Mouse (Mus musculus): Measurements from ENCODE around the gene Rpl21. TPM values are rescaled to one million over a fixed set of nuclear protein-coding genes. Genes with fewer than 3 reads are reported as not detected.

Gene Rpl21
- 381 and 420 TPM in 2 replicates for polyA plus RNA-seq (2012; rRNA removed)

- TF ChIP-seq CTCF (IDR thresholded peaks at IDR 0.05; ENCODE audit: extremely low read depth, insufficient read depth, low read length) (no peak), POLR2A (IDR thresholded peaks at IDR 0.05; ENCODE audit: extremely low read depth, insufficient read depth, low read length) (peak; percentile 98)
- no peaks in the 10 kb centered on the region for H3K4me1 ChIP-seq (ENCODE audit: control insufficient read depth, insufficient read depth, low read length)
- H3K4me3 ChIP-seq (ENCODE audit: insufficient read depth, low read length) = peak within 1 kb of the TSS; percentile 70
- H3K27ac ChIP-seq (ENCODE audit: insufficient read depth, low read length) = peak within 1 kb of the TSS; percentile 94
These were observed at the start of gene Rpl21 for GRCm38 (mm10) chr5:146832769-146833448. Rpl21 (plus strand) TSS chr5:146832890.

- Histone ChIP-seq H3K4me3 (ENCODE audit: insufficient read depth, low read length) (no peak overlapping the region), H3K4me1 (ENCODE audit: control insufficient read depth, insufficient read depth, low read length) (peaks cover 10% of the 10 kb centered on the region), H3K27ac (ENCODE audit: insufficient read depth, low read length) (no peak overlapping the region)
- TF ChIP-seq CTCF (IDR thresholded peaks at IDR 0.05; ENCODE audit: extremely low read depth, insufficient read depth, low read length) (no peak), POLR2A (IDR thresholded peaks at IDR 0.05; ENCODE audit: extremely low read depth, insufficient read depth, low read length) (no peak)
These were observed 49.4 kb upstream of the Rpl21 start for GRCm38 (mm10) chr5:146783300-146783699.

GRCm38 (mm10) chr5:146783891-146784290 lies 48.8 kb upstream of the Rpl21 start:
- no peak overlapping the region for H3K27ac ChIP-seq (ENCODE audit: insufficient read depth, low read length)
- no peak overlapping the region for H3K4me3 ChIP-seq (ENCODE audit: insufficient read depth, low read length)
- TF ChIP-seq POLR2A (IDR thresholded peaks at IDR 0.05; ENCODE audit: extremely low read depth, insufficient read depth, low read length) = no peak
- TF ChIP-seq CTCF (IDR thresholded peaks at IDR 0.05; ENCODE audit: extremely low read depth, insufficient read depth, low read length) = no peak
- H3K4me1 ChIP-seq (ENCODE audit: control insufficient read depth, insufficient read depth, low read length) = peaks cover 10% of the 10 kb centered on the region

GRCm38 (mm10) chr5:146786123-146786522 lies 46.6 kb upstream of the Rpl21 start:
- Histone ChIP-seq H3K4me3 (ENCODE audit: insufficient read depth, low read length) (no peak overlapping the region), H3K27ac (ENCODE audit: insufficient read depth, low read length) (no peak overlapping the region), H3K4me1 (ENCODE audit: control insufficient read depth, insufficient read depth, low read length) (peaks cover 16% of the 10 kb centered on the region)
- TF ChIP-seq POLR2A (IDR thresholded peaks at IDR 0.05; ENCODE audit: extremely low read depth, insufficient read depth, low read length) (no peak), CTCF (IDR thresholded peaks at IDR 0.05; ENCODE audit: extremely low read depth, insufficient read depth, low read length) (no peak)

- Histone ChIP-seq H3K4me3 (ENCODE audit: insufficient read depth, low read length) (no peak overlapping the region), H3K27ac (ENCODE audit: insufficient read depth, low read length) (no peak overlapping the region), H3K4me1 (ENCODE audit: control insufficient read depth, insufficient read depth, low read length) (peaks cover 14% of the 10 kb centered on the region; the same call in 1 of the 2 replicates)
- TF ChIP-seq CTCF (IDR thresholded peaks at IDR 0.05; ENCODE audit: extremely low read depth, insufficient read depth, low read length) (no peak), POLR2A (IDR thresholded peaks at IDR 0.05; ENCODE audit: extremely low read depth, insufficient read depth, low read length) (no peak)
These were observed 43.3 kb upstream of the Rpl21 start for GRCm38 (mm10) chr5:146789413-146789812.

GRCm38 (mm10) chr5:146790944-146791343 lies 41.7 kb upstream of the Rpl21 start:
- Histone ChIP-seq H3K4me1 (ENCODE audit: control insufficient read depth, insufficient read depth, low read length) (peaks cover 14% of the 10 kb centered on the region; the same call in 1 of the 2 replicates), H3K27ac (ENCODE audit: insufficient read depth, low read length) (no peak overlapping the region), H3K4me3 (ENCODE audit: insufficient read depth, low read length) (no peak overlapping the region)
- TF ChIP-seq POLR2A (IDR thresholded peaks at IDR 0.05; ENCODE audit: extremely low read depth, insufficient read depth, low read length) = no peak
- no peak for TF ChIP-seq CTCF (IDR thresholded peaks at IDR 0.05; ENCODE audit: extremely low read depth, insufficient read depth, low read length)

- Histone ChIP-seq H3K27ac (ENCODE audit: insufficient read depth, low read length) (no peak overlapping the region), H3K4me3 (ENCODE audit: insufficient read depth, low read length) (no peak overlapping the region), H3K4me1 (ENCODE audit: control insufficient read depth, insufficient read depth, low read length) (peaks cover 14% of the 10 kb centered on the region; the same call in 1 of the 2 replicates)
- TF ChIP-seq CTCF (IDR thresholded peaks at IDR 0.05; ENCODE audit: extremely low read depth, insufficient read depth, low read length) (no peak), POLR2A (IDR thresholded peaks at IDR 0.05; ENCODE audit: extremely low read depth, insufficient read depth, low read length) (no peak)
These were observed 40.4 kb upstream of the Rpl21 start for GRCm38 (mm10) chr5:146792140-146792791.

- no peak for TF ChIP-seq CTCF (IDR thresholded peaks at IDR 0.05; ENCODE audit: extremely low read depth, insufficient read depth, low read length)
- TF ChIP-seq POLR2A (IDR thresholded peaks at IDR 0.05; ENCODE audit: extremely low read depth, insufficient read depth, low read length) = no peak
- no peak overlapping the region for H3K27ac ChIP-seq (ENCODE audit: insufficient read depth, low read length)
- H3K4me1 ChIP-seq (ENCODE audit: control insufficient read depth, insufficient read depth, low read length) = peaks cover 14% of the 10 kb centered on the region; the same call in 1 of the 2 replicates
- H3K4me3 ChIP-seq (ENCODE audit: insufficient read depth, low read length) = peak overlapping the region; percentile 70
These were observed 39.0 kb upstream of the Rpl21 start for GRCm38 (mm10) chr5:146793630-146794083.

- Histone ChIP-seq H3K27ac (ENCODE audit: insufficient read depth, low read length) (peak overlapping the region; percentile 89), H3K4me1 (ENCODE audit: control insufficient read depth, insufficient read depth, low read length) (peaks cover 14% of the 10 kb centered on the region; the same call in 1 of the 2 replicates), H3K4me3 (ENCODE audit: insufficient read depth, low read length) (peak overlapping the region; percentile 70)
- no peak for TF ChIP-seq CTCF (IDR thresholded peaks at IDR 0.05; ENCODE audit: extremely low read depth, insufficient read depth, low read length)
- TF ChIP-seq POLR2A (IDR thresholded peaks at IDR 0.05; ENCODE audit: extremely low read depth, insufficient read depth, low read length) = no peak
These were observed 38.4 kb upstream of the Rpl21 start for GRCm38 (mm10) chr5:146794084-146794852.

Measured in cortical plate, adult 2 months (tissue).